Mouse (Mus musculus): Measurements from ENCODE around the gene Kcnj12.

DNA sequence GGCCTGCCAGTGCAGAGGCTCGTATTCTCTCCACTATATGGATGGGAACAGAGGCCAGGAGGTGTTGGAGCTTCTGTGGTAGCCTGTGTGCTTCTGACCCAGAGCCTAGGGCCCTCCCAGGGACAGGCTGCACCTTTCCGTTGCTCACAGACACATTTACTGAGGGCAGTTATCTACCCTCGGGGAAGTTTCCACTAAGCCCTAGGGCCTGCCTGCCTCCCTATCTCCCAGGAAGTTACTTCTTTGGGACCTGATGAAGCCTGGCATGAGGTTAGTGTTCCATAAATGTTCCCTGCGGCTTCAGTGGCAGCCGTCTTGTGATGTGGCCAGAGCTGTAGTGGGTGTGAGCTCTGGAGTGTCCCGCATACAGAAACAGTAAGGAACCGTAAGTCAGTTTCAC, 3.2 kb downstream of the Kcnj12 start:
- no peak for TF ChIP-seq CTCF (IDR thresholded peaks at IDR 0.05; ENCODE audit: borderline replicate concordance, extremely low read depth, insufficient read depth, insufficient read length)
- TF ChIP-seq POLR2A (IDR thresholded peaks at IDR 0.05; ENCODE audit: borderline replicate concordance, extremely low read depth, insufficient read depth, insufficient read length, poor library complexity, severe bottlenecking) = no peak

Measured in brain, embryonic 14.5 days (tissue).